Mouse (Mus musculus): ENCODE measurements around the gene Bace1. TPM values are rescaled to one million over a fixed set of nuclear protein-coding genes. Genes with fewer than 3 reads are reported as not detected.
A peak's percentile ranks its signal among the peaks of the same experiment; 100 is the strongest.

Gene Bace1
- polyA plus RNA-seq, 1 experiment: 7.7 TPM

GRCm38 (mm10) chr9:45829107-45829506, 9.3 kb upstream of the Bace1 start:
- Histone ChIP-seq H3K4me3 (ENCODE audit: control insufficient read depth, insufficient read depth, low read length) (no peak overlapping the region), H3K27ac (ENCODE audit: control insufficient read depth, insufficient read depth, low read length) (no peak overlapping the region), H3K36me3 (ENCODE audit: control insufficient read depth, insufficient read depth, low read length) (no peaks in the 10 kb centered on the region), H3K27me3 (ENCODE audit: control insufficient read depth, insufficient read depth, low read length) (no peaks in the 10 kb centered on the region), H3K4me1 (replicated peaks; ENCODE audit: control insufficient read depth, insufficient read depth, low read length) (0 out of 2 replicates have a peak, but pooled peaks cover 2% of the 10 kb centered on the region)
- TF ChIP-seq POLR2A (IDR thresholded peaks at IDR 0.05; ENCODE audit: control insufficient read depth, extremely low read depth, insufficient read depth, low read length, poor library complexity) (no peak), CTCF (IDR thresholded peaks at IDR 0.05; ENCODE audit: borderline replicate concordance, control insufficient read depth, extremely low read depth, insufficient read depth, low read length, poor library complexity) (no peak)
- DNase-seq: peak; percentile 80
- 52% methylated on average over 10 of the region's 10 CpGs for WGBS

- Histone ChIP-seq H3K4me1 (replicated peaks; ENCODE audit: control insufficient read depth, insufficient read depth, low read length) (no peaks in the 10 kb centered on the region), H3K36me3 (ENCODE audit: control insufficient read depth, insufficient read depth, low read length) (no peaks in the 10 kb centered on the region), H3K27me3 (ENCODE audit: control insufficient read depth, insufficient read depth, low read length) (no peaks in the 10 kb centered on the region), H3K4me3 (ENCODE audit: control insufficient read depth, insufficient read depth, low read length) (no peak overlapping the region), H3K27ac (ENCODE audit: control insufficient read depth, insufficient read depth, low read length) (no peak overlapping the region)
- 95% methylated on average over 2 of the region's 2 CpGs for WGBS
- TF ChIP-seq POLR2A (IDR thresholded peaks at IDR 0.05; ENCODE audit: control insufficient read depth, extremely low read depth, insufficient read depth, low read length, poor library complexity) (no peak), CTCF (IDR thresholded peaks at IDR 0.05; ENCODE audit: borderline replicate concordance, control insufficient read depth, extremely low read depth, insufficient read depth, low read length, poor library complexity) (no peak)
- DNase-seq: no peak
Observed at GRCm38 (mm10) chr9:45832898-45833297, 5.5 kb upstream of the Bace1 start.

- H3K27me3 ChIP-seq (ENCODE audit: control insufficient read depth, insufficient read depth, low read length): no peaks in the 10 kb centered on the region
Observed at GRCm38 (mm10) chr9:45833461-45833860, 4.9 kb upstream of the Bace1 start.

GRCm38 (mm10) chr9:45838069-45838433, 329 bp upstream of the Bace1 start:
- TF ChIP-seq POLR2A (IDR thresholded peaks at IDR 0.05; ENCODE audit: control insufficient read depth, extremely low read depth, insufficient read depth, low read length, poor library complexity): no peak
- no peak for TF ChIP-seq CTCF (IDR thresholded peaks at IDR 0.05; ENCODE audit: borderline replicate concordance, control insufficient read depth, extremely low read depth, insufficient read depth, low read length, poor library complexity)
- 43% methylated on average over 4 of the region's 4 CpGs for WGBS
- no peaks in the 10 kb centered on the region for H3K36me3 ChIP-seq (ENCODE audit: control insufficient read depth, insufficient read depth, low read length)
- no peak overlapping the region for H3K27ac ChIP-seq (ENCODE audit: control insufficient read depth, insufficient read depth, low read length)
- H3K27me3 ChIP-seq (ENCODE audit: control insufficient read depth, insufficient read depth, low read length): no peaks in the 10 kb centered on the region
- peaks cover 17% of the 10 kb centered on the region for H3K4me1 ChIP-seq (replicated peaks; ENCODE audit: control insufficient read depth, insufficient read depth, low read length)
- peak overlapping the region; percentile 46 for H3K4me3 ChIP-seq (ENCODE audit: control insufficient read depth, insufficient read depth, low read length)
- no peak for DNase-seq

More at GRCm38 (mm10) chr9:45833461-45833860, 4.9 kb upstream of the Bace1 start:
- Histone ChIP-seq H3K4me1 (replicated peaks; ENCODE audit: control insufficient read depth, insufficient read depth, low read length) (0 out of 2 replicates have a peak, but pooled peaks cover 2% of the 10 kb centered on the region), H3K27ac (ENCODE audit: control insufficient read depth, insufficient read depth, low read length) (no peak overlapping the region), H3K36me3 (ENCODE audit: control insufficient read depth, insufficient read depth, low read length) (no peaks in the 10 kb centered on the region), H3K4me3 (ENCODE audit: control insufficient read depth, insufficient read depth, low read length) (no peak overlapping the region)
- TF ChIP-seq CTCF (IDR thresholded peaks at IDR 0.05; ENCODE audit: borderline replicate concordance, control insufficient read depth, extremely low read depth, insufficient read depth, low read length, poor library complexity) (no peak), POLR2A (IDR thresholded peaks at IDR 0.05; ENCODE audit: control insufficient read depth, extremely low read depth, insufficient read depth, low read length, poor library complexity) (no peak)
- no peak for DNase-seq
- WGBS: 78% methylated on average over 2 of the region's 2 CpGs

GRCm38 (mm10) chr9:45839139-45839981, 980 bp downstream of the Bace1 start:
- no peak for DNase-seq
- no peaks in the 10 kb centered on the region for H3K36me3 ChIP-seq (ENCODE audit: control insufficient read depth, insufficient read depth, low read length)
- TF ChIP-seq CTCF (IDR thresholded peaks at IDR 0.05; ENCODE audit: borderline replicate concordance, control insufficient read depth, extremely low read depth, insufficient read depth, low read length, poor library complexity) (no peak), POLR2A (IDR thresholded peaks at IDR 0.05; ENCODE audit: control insufficient read depth, extremely low read depth, insufficient read depth, low read length, poor library complexity) (no peak)
- peak overlapping the region; percentile 46 for H3K4me3 ChIP-seq (ENCODE audit: control insufficient read depth, insufficient read depth, low read length)
- peaks cover 17% of the 10 kb centered on the region for H3K4me1 ChIP-seq (replicated peaks; ENCODE audit: control insufficient read depth, insufficient read depth, low read length)
- H3K27ac ChIP-seq (ENCODE audit: control insufficient read depth, insufficient read depth, low read length): no peak overlapping the region
- whole genome bisulfite sequencing: 47% methylated on average over 17 of the region's 17 CpGs
- H3K27me3 ChIP-seq (ENCODE audit: control insufficient read depth, insufficient read depth, low read length): no peaks in the 10 kb centered on the region

GRCm38 (mm10) chr9:45839982-45840300, 1.6 kb downstream of the Bace1 start:
- Histone ChIP-seq H3K4me3 (ENCODE audit: control insufficient read depth, insufficient read depth, low read length) (no peak overlapping the region), H3K4me1 (replicated peaks; ENCODE audit: control insufficient read depth, insufficient read depth, low read length) (peaks cover 17% of the 10 kb centered on the region), H3K27ac (ENCODE audit: control insufficient read depth, insufficient read depth, low read length) (no peak overlapping the region), H3K36me3 (ENCODE audit: control insufficient read depth, insufficient read depth, low read length) (no peaks in the 10 kb centered on the region), H3K27me3 (ENCODE audit: control insufficient read depth, insufficient read depth, low read length) (no peaks in the 10 kb centered on the region)
- DNase-seq: no peak
- 70% methylated on average over 7 of the region's 7 CpGs for WGBS
- no peak for TF ChIP-seq CTCF (IDR thresholded peaks at IDR 0.05; ENCODE audit: borderline replicate concordance, control insufficient read depth, extremely low read depth, insufficient read depth, low read length, poor library complexity)
- TF ChIP-seq POLR2A (IDR thresholded peaks at IDR 0.05; ENCODE audit: control insufficient read depth, extremely low read depth, insufficient read depth, low read length, poor library complexity): no peak

Measured in thymus, adult 2 months (tissue).